Mouse (Mus musculus) effector memory CD4-positive, alpha-beta T cell, adult 5 months (primary cell): ENCODE results near the gene Ripply1. TPM values are rescaled to one million over a fixed set of nuclear protein-coding genes. Genes with fewer than 3 reads are reported as not detected.

Source experiments
- polyA plus RNA-seq: library from polyadenylated mRNA; unstranded; fragments of 100-300 nt; shearing (Covaris generic); gene quantifications from one replicate; pipeline ENCODE4 v1.2.1, GENCODE M21; 2017

Ripply1 gene
- polyA plus RNA-seq = not detected

DNA sequence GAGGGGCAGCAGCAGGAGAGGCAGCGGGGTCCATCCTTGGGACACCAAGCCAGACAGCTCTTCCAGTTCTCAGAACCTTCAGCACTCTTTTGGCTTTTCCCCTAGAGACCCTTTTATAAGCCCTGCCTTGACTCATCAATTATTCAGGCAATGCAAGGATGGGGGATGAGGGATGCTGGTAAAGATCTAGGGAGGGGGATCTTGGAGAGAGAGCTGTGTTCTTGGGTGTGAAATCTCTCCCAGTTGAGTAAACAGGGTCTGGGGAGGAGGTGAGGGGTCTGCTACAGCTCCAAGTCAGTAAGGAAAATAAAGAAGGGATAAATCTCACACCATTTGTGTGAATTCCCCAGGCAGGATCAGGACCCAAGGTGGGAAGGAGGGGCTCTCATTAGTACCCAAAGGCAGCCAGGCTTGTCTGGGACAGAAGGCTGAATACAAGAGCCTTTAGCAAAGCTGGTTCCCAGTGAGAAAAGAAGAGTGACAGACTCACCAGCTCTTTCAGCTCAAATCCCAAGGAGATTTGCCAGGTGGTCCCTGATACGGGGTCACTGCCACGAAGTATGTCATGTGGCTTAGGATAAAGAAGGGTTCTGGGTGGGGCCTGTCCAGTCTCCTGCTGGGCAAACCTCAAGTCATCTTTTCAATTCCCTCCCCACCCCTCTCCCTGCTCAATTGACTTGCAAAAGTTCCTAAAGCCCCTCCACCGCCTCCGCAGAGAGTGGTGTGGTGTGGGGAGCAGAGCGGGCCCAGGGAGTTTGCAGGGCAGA lies at the start of gene Ripply1:
Gene Ripply1 (minus strand): TSS at position 76 of the 767 bp plus-strand sequence.

DNA sequence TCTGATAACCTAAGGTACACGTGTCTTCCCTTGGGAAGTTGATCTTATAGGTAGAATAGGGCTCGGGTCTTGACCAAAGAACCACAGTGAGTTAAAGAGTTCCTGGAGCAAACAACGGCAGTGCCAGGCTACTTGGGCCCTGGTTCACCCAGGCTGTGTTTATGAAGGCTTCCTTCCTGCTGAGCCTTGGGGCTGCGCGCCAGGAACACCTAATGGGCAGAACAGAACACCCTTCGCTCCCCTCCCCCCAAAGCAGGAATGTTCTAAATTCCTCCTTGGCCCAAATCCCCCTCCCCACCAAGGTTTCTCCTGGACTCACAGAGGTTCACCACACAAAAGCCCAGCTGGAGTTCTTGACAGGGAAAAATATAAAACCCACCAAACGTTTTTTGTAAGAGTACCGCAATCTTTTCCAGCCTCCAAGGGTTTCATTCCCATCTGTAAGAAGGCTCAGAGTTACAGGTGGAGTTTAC lies 18.3 kb upstream of the Ripply1 start, which contains the start of gene Cldn2:
Gene Cldn2 (plus strand): TSS at position 423 of the 473 bp plus-strand sequence.

Other genes starting within 250 kb of the Ripply1 start
- gene Rnf128, start 219.0 kb downstream of the Ripply1 start, polyA plus RNA-seq = 13.9 TPM
- gene Tbc1d8b, start 97.4 kb downstream of the Ripply1 start, polyA plus RNA-seq = 8.3 TPM
- gene Gm15013, start 67.9 kb downstream of the Ripply1 start, polyA plus RNA-seq = 0.49 TPM
- gene Cldn2, start 18.5 kb upstream of the Ripply1 start, polyA plus RNA-seq = not detected
- gene Morc4, start 89.3 kb upstream of the Ripply1 start, polyA plus RNA-seq = not detected
- gene Rbm41, start 216.2 kb upstream of the Ripply1 start, polyA plus RNA-seq = 12.2 TPM